30 mouse cellular contexts compared by ENCODE assay signal in genomic region chr4:65642611-65643010, GRCm38 (mm10). TPM values are rescaled to one million over a fixed set of nuclear protein-coding genes. Genes with fewer than 3 reads are reported as not detected.
DNase-seq lines count a peak whose midpoint lies in the region; ATAC-seq lines count a peak whose summit lies in the region.
"Had no signal": no experiment of that assay in that cellular context is flagged by ENCODE, and none has a peak within 500 bp of the region (broad histone marks: within the 10 kb centered on the region; RNA-seq: fewer than 3 reads in every experiment).

No protein-coding gene starts in this region.

- no peaks in the 10 kb centered on the region for H3K27me3 ChIP-seq in kidney, embryonic 16.5 days (ENCODE audit: insufficient read depth, low read length)
- H3K27me3 ChIP-seq: CH12.LX; embryonic facial prominence, embryonic 12.5 days; heart, embryonic 15.5 days; lung, embryonic 15.5 days had no signal

- H3K9me3 ChIP-seq in kidney, embryonic 16.5 days (ENCODE audit: low read length): 0 out of 2 replicates have a peak, but pooled peaks cover 2% of the 10 kb centered on the region
- H3K9me3 ChIP-seq: embryonic facial prominence, embryonic 12.5 days; heart, embryonic 10.5 days; heart, embryonic 15.5 days; lung, embryonic 15.5 days had no signal

- 8% methylated on average over 5 of the region's 5 CpGs for WGBS in kidney, embryonic 16.5 days

- peak; percentile 14 for DNase-seq in embryo, embryonic 11.5 days (ENCODE audit: low read depth, low spot score)
- DNase-seq in embryo, embryonic 10.5 days (ENCODE audit: low spot score): no peak
- no peak for DNase-seq in kidney, adult 9 months
- peak; percentile 5 for DNase-seq in retina, postnatal 1 day
- DNase-seq in retina, embryonic 14.5 days (ENCODE audit: low spot score): no peak
- no peak for DNase-seq in layer of hippocampus, adult 9-11 months
- DNase-seq: adrenal gland, adult 2 months; adrenal gland, postnatal 36 days; cerebellum, adult 18-20 months; cerebellum, postnatal 25 days; gastrocnemius, postnatal 25 days; kidney, adult 11 months; kidney, postnatal 36 days; layer of hippocampus, postnatal 36 days; left cerebral cortex, postnatal 4 days; liver; thymus, postnatal 4 days had no signal

- no peak overlapping the region for H3K4me3 ChIP-seq in kidney, embryonic 16.5 days (ENCODE audit: low read length)
- H3K4me3 ChIP-seq: embryonic facial prominence, embryonic 12.5 days; heart, embryonic 10.5 days; heart, embryonic 15.5 days; lung, embryonic 15.5 days had no signal

- 0 out of 2 replicates have a peak, but pooled peaks cover 2% of the 10 kb centered on the region for H3K4me1 ChIP-seq in kidney, embryonic 16.5 days (ENCODE audit: insufficient read depth, low read length)
- H3K4me1 ChIP-seq: embryonic facial prominence, embryonic 12.5 days; heart, embryonic 10.5 days; heart, embryonic 15.5 days; lung, embryonic 15.5 days had no signal

- H3K27ac ChIP-seq in kidney, embryonic 16.5 days (ENCODE audit: low read length): no peak overlapping the region
- H3K27ac ChIP-seq: embryonic facial prominence, embryonic 12.5 days; heart, embryonic 10.5 days; heart, embryonic 15.5 days; hindbrain, embryonic 14.5 days; liver, embryonic 14.5 days; lung, embryonic 15.5 days had no signal

- no peak overlapping the region for H3K4me2 ChIP-seq in kidney, embryonic 16.5 days (replicated peaks; ENCODE audit: low read depth, low read length)
- H3K4me2 ChIP-seq: embryonic facial prominence, embryonic 12.5 days; heart, embryonic 15.5 days; hindbrain, embryonic 14.5 days; lung, embryonic 15.5 days; midbrain, embryonic 11.5 days had no signal

- H3K36me3 ChIP-seq in kidney, embryonic 16.5 days (ENCODE audit: insufficient read depth, low read length): no peaks in the 10 kb centered on the region
- H3K36me3 ChIP-seq: embryonic facial prominence, embryonic 12.5 days; heart, embryonic 10.5 days; heart, embryonic 15.5 days; lung, embryonic 15.5 days had no signal

- no peak overlapping the region for H3K9ac ChIP-seq in kidney, embryonic 16.5 days (replicated peaks; ENCODE audit: low read length)
- H3K9ac ChIP-seq: embryonic facial prominence, embryonic 12.5 days; heart, embryonic 15.5 days; hindbrain, embryonic 14.5 days; liver, embryonic 14.5 days; lung, embryonic 15.5 days had no signal

- peak; percentile 63; the same call in 1 of the 2 replicates for ATAC-seq in kidney, embryonic 16.5 days (ENCODE audit: low FRiP score, low TSS enrichment)
- ATAC-seq: activated CD4-positive, CD25-positive, alpha-beta regulatory T cell, adult 4 months; forebrain, embryonic 14.5 days; inflammation-experienced regulatory T-cells, adult 6 months; midbrain, embryonic 16.5 days had no signal

RNA-seq across cellular contexts. Expression of gene Trim32, which starts 37.8 kb away (rescaled TPM):
- 60.5 and 62.9 TPM in 2 replicates for polyA plus RNA-seq in kidney, embryonic 16.5 days (2015; fragmentation: Nextera tagmentation; extraction: Ambion mirVana)

Comparison
In these comparisons a context has a peak if more than half of its experiments do, and no peak if none do; other contexts are left out.
1. DNase-seq: peak in embryo, embryonic 11.5 days (single experiment) and retina, postnatal 1 day (single experiment); none in embryo, embryonic 10.5 days (single experiment), kidney, adult 9 months (single experiment), retina, embryonic 14.5 days (single experiment) and layer of hippocampus, adult 9-11 months (single experiment).